Mouse (Mus musculus) thymus, adult 2 months (tissue): ENCODE results near the gene Ppt2. TPM values are rescaled to one million over a fixed set of nuclear protein-coding genes. Genes with fewer than 3 reads are reported as not detected.

ENCODE experiments used
- DNase-seq: peaks from one replicate; pipeline ENCODE4 v3.0.0; 2021
- H3K27ac ChIP-seq: fragments of 200-500 bp; 2 replicates; pipeline ENCODE4 v1.5.1; 2012; ENCODE audit warnings: low read length, control low read depth; ENCODE audit not compliant: control insufficient read depth, insufficient read depth
- H3K27me3 ChIP-seq: fragments of 200-500 bp; 2 replicates; pipeline ENCODE4 v1.6.1; 2012; ENCODE audit warnings: mild to moderate bottlenecking, low read length, moderate library complexity, mixed read lengths; ENCODE audit not compliant: control insufficient read depth, insufficient read depth
- H3K36me3 ChIP-seq: fragments of 200-500 bp; 2 replicates; pipeline ENCODE4 v1.6.1; 2012; ENCODE audit warnings: mild to moderate bottlenecking, low read length, moderate library complexity; ENCODE audit not compliant: control insufficient read depth, insufficient read depth
- H3K4me1 ChIP-seq: fragments of 200-500 bp; replicated peaks from 2 replicates; pipeline ENCODE4 v1.6.1; 2012; ENCODE audit warnings: low read length; ENCODE audit not compliant: control insufficient read depth, insufficient read depth
- H3K4me3 ChIP-seq: fragments of 200-500 bp; 2 replicates; pipeline ENCODE4 v1.5.1; 2012; ENCODE audit warnings: mild to moderate bottlenecking, low read length, control low read depth, moderate library complexity; ENCODE audit not compliant: control insufficient read depth, insufficient read depth
- CTCF ChIP-seq: fragments of 200-500 bp; IDR thresholded peaks from 2 replicates; pipeline ENCODE4 v1.5.1; 2012; ENCODE audit warnings: mild to moderate bottlenecking, control low read depth, low read length, moderate library complexity, borderline replicate concordance; ENCODE audit not compliant: control insufficient read depth, poor library complexity, insufficient read depth; ENCODE audit errors: extremely low read depth
- POLR2A ChIP-seq: fragments of 200-500 bp; IDR thresholded peaks from 2 replicates; pipeline ENCODE4 v1.6.1; 2012; ENCODE audit warnings: mild to moderate bottlenecking, low read length, control low read depth, moderate library complexity; ENCODE audit not compliant: control insufficient read depth, poor library complexity, insufficient read depth; ENCODE audit errors: extremely low read depth
- WGBS: fragments of 180-500 bp; shearing (Covaris S2); methylation state at CpG from one replicate; pipeline ENCODE4 v1.1.7; 2018; 5-methylcytosine and 5-hydroxymethylcytosine counted together
- polyA plus RNA-seq: library from polyadenylated mRNA; depleted of rRNA; stranded (reverse); fragments of >200 nt; gene quantifications from 2 replicates; pipeline ENCODE4 v1.2.3, GENCODE M21; 2012

Ppt2 gene
- polyA plus RNA-seq, 1 experiment = 120 TPM

- 77% methylated on average over 10 of the region's 10 CpGs for WGBS
- Histone ChIP-seq H3K27me3 (no peaks in the 10 kb centered on the region), H3K4me1 (peaks cover 27% of the 10 kb centered on the region), H3K4me3 (no peak overlapping the region), H3K36me3 (no peaks in the 10 kb centered on the region), H3K27ac (no peak overlapping the region)
- no peak for DNase-seq
- TF ChIP-seq CTCF = no peak
- no peak for TF ChIP-seq POLR2A
Observed at GRCm38 (mm10) chr17:34645256-34645829, 17.0 kb upstream of the Ppt2 start.

- Histone ChIP-seq H3K4me1 (peaks cover 27% of the 10 kb centered on the region), H3K36me3 (no peaks in the 10 kb centered on the region), H3K27ac (peak within 1 kb of the TSS; percentile 37; the same call in 1 of the 2 replicates), H3K27me3 (no peaks in the 10 kb centered on the region), H3K4me3 (peak within 1 kb of the TSS; percentile 39)
- TF ChIP-seq CTCF (no peak), POLR2A (0 out of 2 replicates have a peak, but pooled peaks have one; percentile 33)
- peak; percentile 96 for DNase-seq
- 2% methylated on average over 16 of the region's 16 CpGs for WGBS
Observed at GRCm38 (mm10) chr17:34644608-34645007, 16.3 kb upstream of the Ppt2 start, which contains the start of gene Fkbpl. Fkbpl (plus strand) TSS chr17:34644764.

- H3K36me3 ChIP-seq = no peaks in the 10 kb centered on the region
- no peak overlapping the region for H3K27ac ChIP-seq
- H3K4me1 ChIP-seq = peaks cover 27% of the 10 kb centered on the region
- TF ChIP-seq CTCF = no peak
- no peak for TF ChIP-seq POLR2A
- DNase-seq = no peak
- H3K27me3 ChIP-seq = no peaks in the 10 kb centered on the region
- WGBS = 91% methylated on average over 10 of the region's 10 CpGs
- H3K4me3 ChIP-seq = no peak overlapping the region
Observed at GRCm38 (mm10) chr17:34643944-34644343, 15.6 kb upstream of the Ppt2 start.

GRCm38 (mm10) chr17:34643379-34643778 is 15.1 kb upstream of the Ppt2 start:
- WGBS = 93% methylated on average over 4 of the region's 4 CpGs
- Histone ChIP-seq H3K4me1 (peaks cover 27% of the 10 kb centered on the region), H3K27ac (no peak overlapping the region), H3K4me3 (no peak overlapping the region), H3K36me3 (no peaks in the 10 kb centered on the region), H3K27me3 (no peaks in the 10 kb centered on the region)
- TF ChIP-seq POLR2A = no peak
- no peak for TF ChIP-seq CTCF
- DNase-seq = no peak

GRCm38 (mm10) chr17:34641945-34642344 is 13.6 kb upstream of the Ppt2 start:
- no peaks in the 10 kb centered on the region for H3K36me3 ChIP-seq

GRCm38 (mm10) chr17:34640778-34641601 is 12.7 kb upstream of the Ppt2 start:
- Histone ChIP-seq H3K27ac (no peak overlapping the region), H3K27me3 (no peaks in the 10 kb centered on the region), H3K36me3 (no peaks in the 10 kb centered on the region), H3K4me3 (no peak overlapping the region), H3K4me1 (peaks cover 12% of the 10 kb centered on the region)
- TF ChIP-seq POLR2A (no peak), CTCF (no peak)
- WGBS = 79% methylated on average over 11 of the region's 11 CpGs
- DNase-seq = no peak

More at GRCm38 (mm10) chr17:34641945-34642344, 13.6 kb upstream of the Ppt2 start:
- TF ChIP-seq POLR2A (no peak), CTCF (no peak)
- no peaks in the 10 kb centered on the region for H3K27me3 ChIP-seq
- peaks cover 18% of the 10 kb centered on the region for H3K4me1 ChIP-seq
- DNase-seq = no peak
- 10% methylated on average over 3 of the region's 3 CpGs for WGBS
- H3K4me3 ChIP-seq = no peak overlapping the region
- no peak overlapping the region for H3K27ac ChIP-seq
